Mouse (Mus musculus) megakaryocyte-erythroid progenitor cell, adult 5 weeks (primary cell): Measurements from ENCODE around the gene Fbxo24. TPM values are rescaled to one million over a fixed set of nuclear protein-coding genes. Genes with fewer than 3 reads are reported as not detected.

Experiments used
- polyA plus RNA-seq: library from polyadenylated mRNA; stranded (reverse); fragments of >175 nt; gene quantifications from 2 replicates; pipeline ENCODE4 v1.2.3, GENCODE M21; 2012

Fbxo24 gene
- 0.11 TPM in 1 of 2 replicates, not detected in the other for polyA plus RNA-seq

DNA sequence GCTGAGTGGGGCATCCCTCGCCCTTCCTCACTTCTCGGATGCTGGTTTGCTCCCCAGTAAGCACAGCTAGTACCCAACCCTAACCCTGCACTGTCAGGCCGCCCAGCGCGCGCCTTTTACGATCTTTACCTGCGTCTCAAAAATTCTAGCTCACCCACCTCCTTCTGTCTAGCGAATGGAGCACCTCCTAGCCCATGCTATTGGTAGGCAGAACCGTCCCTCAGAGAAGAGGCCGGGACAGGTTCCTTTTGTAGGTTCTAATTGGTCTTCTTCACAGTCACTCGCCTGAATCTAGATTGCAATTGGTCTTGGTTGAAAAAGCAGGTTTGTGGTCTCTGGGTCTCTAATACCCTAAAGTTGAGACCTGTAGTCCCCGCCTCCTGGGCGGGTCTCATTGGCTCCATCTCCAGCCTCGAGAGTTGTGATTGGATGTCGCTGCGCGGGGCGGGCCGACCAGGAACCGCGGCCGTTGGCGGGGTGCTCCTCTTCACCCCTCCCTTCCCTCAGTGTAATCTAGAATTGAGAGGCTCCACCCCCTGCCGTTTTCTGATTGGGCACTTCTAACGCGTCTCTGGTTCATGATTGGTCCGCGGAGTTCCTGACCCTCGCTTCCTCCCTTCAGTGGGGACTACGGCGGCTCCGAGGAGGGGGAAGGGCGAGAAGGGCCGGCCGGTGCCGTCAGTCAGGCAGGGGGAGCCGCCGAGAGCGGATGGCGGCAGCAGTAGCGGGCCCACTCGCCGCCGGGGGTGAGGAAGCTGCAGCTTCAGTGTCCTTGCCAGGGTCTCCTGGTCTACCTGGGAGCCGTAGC, at the start of gene Fbxo24, which contains the start of the genes Lrch4 and Gm20605:
Gene Fbxo24, minus strand, starts transcription at position 505 of the 808 bp plus-strand sequence.
Gene Lrch4, plus strand, starts transcription at position 624 of the 808 bp plus-strand sequence.
Gene Gm20605, plus strand, starts transcription at position 678 of the 808 bp plus-strand sequence.

GRCm38 (mm10) chr5:137645652-137646091, 16.9 kb upstream of the Fbxo24 start, which contains the start of gene Irs3:
Gene Irs3, minus strand, starts transcription at chr5:137645714.

GRCm38 (mm10) chr5:137641054-137641453, 12.3 kb upstream of the Fbxo24 start, which contains the start of gene Sap25:
Gene Sap25, plus strand, starts transcription at chr5:137641334.

DNA sequence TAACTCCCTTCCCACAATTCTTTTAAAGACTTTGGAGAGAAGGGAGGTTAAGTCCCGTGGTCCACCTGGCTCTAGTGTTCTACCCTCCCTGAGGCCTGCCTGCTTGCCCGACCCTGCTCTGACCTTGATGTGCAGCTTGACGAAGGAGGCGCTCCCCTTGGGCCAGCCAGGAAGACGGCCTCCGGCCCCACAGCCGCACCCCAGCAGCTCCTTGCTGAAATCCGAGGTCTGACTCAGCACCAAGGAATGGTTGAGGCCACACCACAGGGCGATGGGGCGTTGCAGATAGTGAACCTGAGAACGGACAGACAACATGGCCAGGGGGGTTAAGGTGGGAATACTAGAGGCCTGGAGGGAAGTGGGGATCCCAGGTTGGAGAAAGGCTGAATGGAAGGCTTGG, 15.3 kb downstream of the Fbxo24 start, which contains the start of gene Pcolce:
Gene Pcolce, minus strand, starts transcription at position 235 of the 400 bp plus-strand sequence.

GRCm38 (mm10) chr5:137600619-137601364, 28.0 kb downstream of the Fbxo24 start, which contains the start of gene Mospd3:
Gene Mospd3, minus strand, starts transcription at chr5:137601058.

GRCm38 (mm10) chr5:137569665-137570064, 59.1 kb downstream of the Fbxo24 start, which contains the start of gene Tfr2:
Gene Tfr2, plus strand, starts transcription at chr5:137569840.

Other genes with a start within 250 kb of the Fbxo24 start
- gene Zan, start 151.9 kb downstream of the Fbxo24 start, polyA plus RNA-seq, result 0.42 and 0.71 TPM in 2 replicates
- gene Pop7, start 126.5 kb downstream of the Fbxo24 start, polyA plus RNA-seq, result 69.8 and 82.0 TPM in 2 replicates
- 59.1 and 84.0 TPM in 2 replicates for gene Gigyf1, start 110.5 kb downstream of the Fbxo24 start, polyA plus RNA-seq
- not detected in 2 replicates for gene Epo, start 95.8 kb downstream of the Fbxo24 start, polyA plus RNA-seq
- 450 and 452 TPM in 2 replicates for gene Gnb2, start 95.5 kb downstream of the Fbxo24 start, polyA plus RNA-seq
- gene Actl6b, start 75.5 kb downstream of the Fbxo24 start, polyA plus RNA-seq, result not detected in 2 replicates
- gene Tfr2, start 59.2 kb downstream of the Fbxo24 start, polyA plus RNA-seq, result 55.7 and 82.0 TPM in 2 replicates
- gene Mospd3, start 27.9 kb downstream of the Fbxo24 start, polyA plus RNA-seq, result 827 and 993 TPM in 2 replicates
- gene Pcolce, start 15.2 kb downstream of the Fbxo24 start, polyA plus RNA-seq, result 0.17 and 0.50 TPM in 2 replicates
- gene Lrch4, start 119 bp upstream of the Fbxo24 start, polyA plus RNA-seq, result 245 and 269 TPM in 2 replicates
- 18.6 and 26.8 TPM in 2 replicates for gene Gm20605, start 173 bp upstream of the Fbxo24 start, polyA plus RNA-seq
- gene Sap25, start 12.3 kb upstream of the Fbxo24 start, polyA plus RNA-seq, result 86.6 and 124 TPM in 2 replicates
- 0.06 TPM in 1 of 2 replicates, not detected in the other for gene Irs3, start 16.7 kb upstream of the Fbxo24 start, polyA plus RNA-seq
- 37.4 and 40.4 TPM in 2 replicates for gene Agfg2, start 55.7 kb upstream of the Fbxo24 start, polyA plus RNA-seq
- 1.3 and 1.8 TPM in 2 replicates for gene Nyap1, start 112.6 kb upstream of the Fbxo24 start, polyA plus RNA-seq
- gene Tsc22d4, start 116.7 kb upstream of the Fbxo24 start, polyA plus RNA-seq, result 412 and 464 TPM in 2 replicates
- gene Ppp1r35, start 149.8 kb upstream of the Fbxo24 start, polyA plus RNA-seq, result 120 and 122 TPM in 2 replicates
- gene Mepce, start 158.7 kb upstream of the Fbxo24 start, polyA plus RNA-seq, result 186 TPM in 2 replicates
- gene Zcwpw1, start 158.8 kb upstream of the Fbxo24 start, polyA plus RNA-seq, result 1.2 and 2.1 TPM in 2 replicates
- gene Pilra, start 207.3 kb upstream of the Fbxo24 start, polyA plus RNA-seq, result 1.6 and 2.4 TPM in 2 replicates
- 0.87 and 0.90 TPM in 2 replicates for gene Pilrb1, start 229.1 kb upstream of the Fbxo24 start, polyA plus RNA-seq
- gene Pilrb2, start 242.8 kb upstream of the Fbxo24 start, polyA plus RNA-seq, result 1.6 and 1.9 TPM in 2 replicates